Mouse (Mus musculus): Measurements from ENCODE around the gene Tenm2. TPM values are rescaled to one million over a fixed set of nuclear protein-coding genes. Genes with fewer than 3 reads are reported as not detected.
A peak's percentile ranks its signal among the peaks of the same experiment; 100 is the strongest.

Gene Tenm2
- polyA plus RNA-seq, 1 experiment from 2014 or later, result 0.95 TPM

DNA sequence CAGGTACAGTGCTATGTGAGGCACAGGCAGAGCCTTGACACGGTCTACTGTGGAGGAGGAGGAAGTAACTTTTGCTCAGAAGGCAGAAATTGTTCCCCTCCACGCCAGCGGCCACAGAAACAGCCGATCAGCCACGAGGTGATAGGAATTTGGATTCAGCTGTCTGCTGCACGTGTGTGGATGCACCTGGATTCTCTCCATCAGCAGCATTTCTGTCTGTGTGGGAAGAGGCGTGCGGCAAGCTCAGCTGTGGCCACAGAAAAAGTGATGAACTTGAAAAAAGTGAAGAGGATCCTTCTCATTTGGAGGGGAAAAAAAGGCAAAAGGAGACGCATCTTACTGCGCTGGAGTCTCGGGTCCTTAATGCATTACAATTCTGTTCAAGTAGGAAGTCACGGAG lies 1122.4 kb downstream of the Tenm2 start:
- Histone ChIP-seq H3K4me3 (ENCODE audit: low read length) (no peak overlapping the region), H3K27me3 (ENCODE audit: control insufficient read depth, insufficient read depth, low read length) (no peaks in the 10 kb centered on the region), H3K4me1 (ENCODE audit: control insufficient read depth, insufficient read depth, low read length) (0 out of 2 replicates have a peak, but pooled peaks cover 5% of the 10 kb centered on the region), H3K27ac (ENCODE audit: low read depth, low read length) (no peak overlapping the region), H3K9me3 (ENCODE audit: control insufficient read depth, low read length) (no peaks in the 10 kb centered on the region), H3K4me2 (replicated peaks; ENCODE audit: low read depth, low read length) (no peak overlapping the region), H3K9ac (ENCODE audit: low read depth, low read length) (no peak overlapping the region), H3K36me3 (ENCODE audit: control insufficient read depth, insufficient read depth, low read length) (no peaks in the 10 kb centered on the region)
- no peak for ATAC-seq (ENCODE audit: low FRiP score, low TSS enrichment)
- WGBS, result 78% methylated on average over 12 of the region's 12 CpGs

DNA sequence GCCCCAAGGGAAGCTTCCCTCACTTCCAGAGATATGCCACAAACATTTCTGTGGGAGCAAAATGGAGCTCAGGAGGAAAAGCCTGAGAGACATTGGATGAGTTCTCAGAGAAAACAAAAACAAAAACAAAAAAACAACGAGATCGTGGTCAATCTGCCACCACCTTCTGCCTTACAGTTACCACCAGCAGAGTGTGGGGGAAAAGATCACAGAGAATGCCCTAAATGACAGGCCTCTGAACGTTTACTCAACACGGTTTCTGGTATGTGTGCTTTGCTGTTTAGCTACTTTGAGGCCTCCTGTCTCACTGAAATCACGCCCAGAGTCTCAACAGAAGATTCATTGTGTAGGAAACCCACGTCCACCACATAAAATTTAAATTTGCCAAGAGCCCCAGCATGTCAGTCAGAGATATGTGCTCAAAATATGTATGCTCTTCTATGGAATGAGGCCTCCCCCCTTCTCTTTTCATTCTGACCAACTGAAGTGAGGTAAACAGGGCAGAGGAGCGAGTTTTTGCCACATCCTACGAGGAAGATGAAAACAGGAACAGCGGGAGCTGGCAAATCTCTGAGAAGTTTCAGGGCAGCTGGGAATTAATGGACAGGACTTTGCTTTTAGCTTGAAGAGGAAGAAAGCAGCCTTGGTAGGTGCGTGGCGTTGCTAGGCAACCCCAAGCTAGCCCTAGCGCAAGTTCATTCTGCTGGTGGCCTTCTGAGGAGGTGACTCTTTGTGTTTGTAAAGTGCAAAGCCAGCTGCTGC lies 1126.6 kb downstream of the Tenm2 start:
- no peak overlapping the region for H3K4me2 ChIP-seq (replicated peaks; ENCODE audit: low read depth, low read length)
- H3K27ac ChIP-seq (ENCODE audit: low read depth, low read length), result no peak overlapping the region
- no peak overlapping the region for H3K9ac ChIP-seq (ENCODE audit: low read depth, low read length)
- ATAC-seq (ENCODE audit: low FRiP score, low TSS enrichment), result no peak
- H3K4me3 ChIP-seq (ENCODE audit: low read length), result no peak overlapping the region
- H3K36me3 ChIP-seq (ENCODE audit: control insufficient read depth, insufficient read depth, low read length), result no peaks in the 10 kb centered on the region
- H3K27me3 ChIP-seq (ENCODE audit: control insufficient read depth, insufficient read depth, low read length), result no peaks in the 10 kb centered on the region
- 0 out of 2 replicates have a peak, but pooled peaks cover 5% of the 10 kb centered on the region for H3K4me1 ChIP-seq (ENCODE audit: control insufficient read depth, insufficient read depth, low read length)
- 35% methylated on average over 12 of the region's 12 CpGs for WGBS
- H3K9me3 ChIP-seq (ENCODE audit: control insufficient read depth, low read length), result no peaks in the 10 kb centered on the region

DNA sequence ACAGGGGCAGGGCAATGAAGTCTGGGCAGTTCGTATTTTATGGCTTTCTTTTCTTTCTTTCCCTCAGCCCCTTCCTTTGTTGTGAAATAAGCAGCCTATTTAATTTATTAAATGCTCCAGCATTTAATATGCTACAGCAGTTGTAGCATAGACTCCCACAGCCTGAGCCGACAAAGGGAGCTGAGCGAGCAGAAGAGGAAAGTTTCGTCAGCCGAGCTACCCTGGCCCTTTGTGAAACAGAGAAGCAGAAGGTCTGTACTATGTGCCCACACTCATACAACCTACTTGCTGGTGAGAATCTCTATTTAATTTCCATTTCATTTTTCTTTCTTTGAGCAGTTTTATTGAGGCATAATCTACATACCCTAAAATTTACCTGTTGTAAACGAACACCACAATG lies 1127.9 kb downstream of the Tenm2 start:
- Histone ChIP-seq H3K4me2 (replicated peaks; ENCODE audit: low read depth, low read length) (no peak overlapping the region), H3K27ac (ENCODE audit: low read depth, low read length) (no peak overlapping the region), H3K9ac (ENCODE audit: low read depth, low read length) (no peak overlapping the region), H3K27me3 (ENCODE audit: control insufficient read depth, insufficient read depth, low read length) (no peaks in the 10 kb centered on the region), H3K4me3 (ENCODE audit: low read length) (no peak overlapping the region), H3K4me1 (ENCODE audit: control insufficient read depth, insufficient read depth, low read length) (0 out of 2 replicates have a peak, but pooled peaks cover 5% of the 10 kb centered on the region), H3K9me3 (ENCODE audit: control insufficient read depth, low read length) (no peaks in the 10 kb centered on the region), H3K36me3 (ENCODE audit: control insufficient read depth, insufficient read depth, low read length) (no peaks in the 10 kb centered on the region)
- 59% methylated on average over 6 of the region's 6 CpGs for WGBS
- ATAC-seq (ENCODE audit: low FRiP score, low TSS enrichment), result no peak

DNA sequence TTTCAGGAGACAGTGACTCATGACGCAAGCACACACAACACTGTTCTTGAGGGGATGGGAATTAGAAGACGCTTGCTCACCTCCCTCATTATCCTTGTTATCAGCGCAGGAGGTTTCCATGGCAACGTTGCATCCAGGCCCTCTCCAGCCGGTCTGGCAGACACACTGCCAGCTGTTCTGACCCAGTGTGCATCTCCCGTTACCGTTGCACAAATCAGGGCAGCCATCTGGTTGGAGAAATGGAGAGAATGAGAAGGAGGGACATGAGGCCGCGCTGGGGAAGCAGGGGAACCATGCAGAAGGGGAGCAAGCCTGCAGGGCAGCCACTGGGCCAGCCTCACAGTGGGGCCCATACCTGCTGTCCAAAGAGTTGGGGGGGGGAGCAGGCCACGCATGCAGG lies 1129.1 kb downstream of the Tenm2 start:
- no peaks in the 10 kb centered on the region for H3K27me3 ChIP-seq (ENCODE audit: control insufficient read depth, insufficient read depth, low read length)
- H3K36me3 ChIP-seq (ENCODE audit: control insufficient read depth, insufficient read depth, low read length), result no peaks in the 10 kb centered on the region
- H3K9me3 ChIP-seq (ENCODE audit: control insufficient read depth, low read length), result no peaks in the 10 kb centered on the region
- ATAC-seq (ENCODE audit: low FRiP score, low TSS enrichment), result peak; percentile 55; the same call in 1 of the 2 replicates
- H3K27ac ChIP-seq (ENCODE audit: low read depth, low read length), result no peak overlapping the region
- 0 out of 2 replicates have a peak, but pooled peaks cover 5% of the 10 kb centered on the region for H3K4me1 ChIP-seq (ENCODE audit: control insufficient read depth, insufficient read depth, low read length)
- H3K9ac ChIP-seq (ENCODE audit: low read depth, low read length), result no peak overlapping the region
- H3K4me2 ChIP-seq (replicated peaks; ENCODE audit: low read depth, low read length), result no peak overlapping the region
- 47% methylated on average over 10 of the region's 10 CpGs for WGBS
- H3K4me3 ChIP-seq (ENCODE audit: low read length), result no peak overlapping the region

DNA sequence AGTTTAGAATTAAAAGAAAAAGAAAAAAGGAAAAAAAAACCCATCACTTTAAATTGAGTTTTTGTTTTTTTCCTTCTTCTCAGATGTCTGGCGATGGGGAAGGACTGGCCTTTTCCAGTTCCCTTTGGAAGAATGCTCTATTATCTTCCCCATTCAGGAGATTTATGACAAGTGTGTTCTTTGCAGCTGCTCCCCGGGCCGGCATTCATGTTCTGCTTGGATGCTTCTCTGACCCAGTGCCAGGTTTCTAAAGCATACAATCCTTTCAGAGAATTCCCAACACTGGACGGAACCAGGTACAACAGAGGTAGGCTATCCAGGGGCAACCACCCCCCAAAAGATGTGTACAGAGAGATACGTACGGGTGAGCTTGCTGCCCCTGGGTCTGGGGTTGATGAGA lies 1132.2 kb downstream of the Tenm2 start:
- 0 out of 2 replicates have a peak, but pooled peaks cover under 1% of the 10 kb centered on the region for H3K4me1 ChIP-seq (ENCODE audit: control insufficient read depth, insufficient read depth, low read length)
- no peak overlapping the region for H3K9ac ChIP-seq (ENCODE audit: low read depth, low read length)
- ATAC-seq (ENCODE audit: low FRiP score, low TSS enrichment), result no peak
- no peak overlapping the region for H3K4me3 ChIP-seq (ENCODE audit: low read length)
- no peaks in the 10 kb centered on the region for H3K36me3 ChIP-seq (ENCODE audit: control insufficient read depth, insufficient read depth, low read length)
- H3K27ac ChIP-seq (ENCODE audit: low read depth, low read length), result no peak overlapping the region
- 21% methylated on average over 6 of the region's 6 CpGs for WGBS
- no peaks in the 10 kb centered on the region for H3K9me3 ChIP-seq (ENCODE audit: control insufficient read depth, low read length)
- H3K27me3 ChIP-seq (ENCODE audit: control insufficient read depth, insufficient read depth, low read length), result no peaks in the 10 kb centered on the region
- no peak overlapping the region for H3K4me2 ChIP-seq (replicated peaks; ENCODE audit: low read depth, low read length)

DNA sequence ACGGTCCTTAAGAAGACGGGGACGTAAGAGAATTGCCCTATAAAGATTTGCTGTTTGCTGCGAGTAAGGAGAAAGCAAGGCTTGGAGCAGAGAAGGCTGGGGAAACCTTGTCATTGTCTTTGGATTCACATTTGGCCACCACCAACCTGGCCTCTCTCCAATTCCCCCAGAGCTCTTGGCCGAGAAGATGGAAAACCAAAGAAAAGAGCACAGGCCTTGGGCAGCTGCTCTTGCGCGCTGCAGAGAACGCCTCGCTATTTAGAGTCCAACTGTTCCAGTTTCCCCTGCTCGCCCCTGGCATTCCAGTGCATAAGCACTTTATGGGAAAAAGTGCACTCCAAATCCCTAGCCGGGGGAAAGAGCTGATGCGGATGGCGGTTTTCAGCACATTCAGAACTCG lies 1139.5 kb downstream of the Tenm2 start:
- H3K27me3 ChIP-seq (ENCODE audit: control insufficient read depth, insufficient read depth, low read length), result no peaks in the 10 kb centered on the region
- WGBS, result 78% methylated on average over 14 of the region's 14 CpGs
- no peak for ATAC-seq (ENCODE audit: low FRiP score, low TSS enrichment)
- no peaks in the 10 kb centered on the region for H3K9me3 ChIP-seq (ENCODE audit: control insufficient read depth, low read length)
- H3K36me3 ChIP-seq (ENCODE audit: control insufficient read depth, insufficient read depth, low read length), result no peaks in the 10 kb centered on the region
- no peak overlapping the region for H3K27ac ChIP-seq (ENCODE audit: low read depth, low read length)
- H3K4me1 ChIP-seq (ENCODE audit: control insufficient read depth, insufficient read depth, low read length), result no peaks in the 10 kb centered on the region
- H3K4me3 ChIP-seq (ENCODE audit: low read length), result no peak overlapping the region
- H3K9ac ChIP-seq (ENCODE audit: low read depth, low read length), result no peak overlapping the region
- H3K4me2 ChIP-seq (replicated peaks; ENCODE audit: low read depth, low read length), result no peak overlapping the region

DNA sequence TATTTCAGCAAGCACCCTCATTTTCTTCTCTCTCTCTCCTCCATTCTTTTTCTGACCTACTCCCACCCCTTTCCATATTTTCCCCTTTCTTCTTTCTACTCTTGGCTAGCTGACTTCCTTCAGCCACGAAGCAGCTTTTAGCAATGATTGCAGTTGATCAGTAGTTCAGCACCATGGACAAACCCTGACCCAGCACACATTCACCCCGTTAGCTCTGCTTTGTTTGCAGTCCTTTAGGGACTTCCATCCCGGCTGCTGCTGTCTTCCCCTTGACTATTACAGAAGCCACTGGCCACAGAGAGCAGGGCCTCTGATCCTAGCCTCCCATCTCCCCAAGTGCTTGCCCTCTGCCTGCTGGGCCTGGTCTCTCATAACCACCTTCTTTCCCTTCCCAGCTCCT lies 1145.6 kb downstream of the Tenm2 start:
- 3% methylated on average over 3 of the region's 3 CpGs for WGBS
- no peaks in the 10 kb centered on the region for H3K36me3 ChIP-seq (ENCODE audit: control insufficient read depth, insufficient read depth, low read length)
- no peak overlapping the region for H3K9ac ChIP-seq (ENCODE audit: low read depth, low read length)
- no peak overlapping the region for H3K27ac ChIP-seq (ENCODE audit: low read depth, low read length)
- H3K4me2 ChIP-seq (replicated peaks; ENCODE audit: low read depth, low read length), result no peak overlapping the region
- H3K9me3 ChIP-seq (ENCODE audit: control insufficient read depth, low read length), result no peaks in the 10 kb centered on the region
- no peak for ATAC-seq (ENCODE audit: low FRiP score, low TSS enrichment)
- H3K27me3 ChIP-seq (ENCODE audit: control insufficient read depth, insufficient read depth, low read length), result no peaks in the 10 kb centered on the region
- no peak overlapping the region for H3K4me3 ChIP-seq (ENCODE audit: low read length)
- no peaks in the 10 kb centered on the region for H3K4me1 ChIP-seq (ENCODE audit: control insufficient read depth, insufficient read depth, low read length)

DNA sequence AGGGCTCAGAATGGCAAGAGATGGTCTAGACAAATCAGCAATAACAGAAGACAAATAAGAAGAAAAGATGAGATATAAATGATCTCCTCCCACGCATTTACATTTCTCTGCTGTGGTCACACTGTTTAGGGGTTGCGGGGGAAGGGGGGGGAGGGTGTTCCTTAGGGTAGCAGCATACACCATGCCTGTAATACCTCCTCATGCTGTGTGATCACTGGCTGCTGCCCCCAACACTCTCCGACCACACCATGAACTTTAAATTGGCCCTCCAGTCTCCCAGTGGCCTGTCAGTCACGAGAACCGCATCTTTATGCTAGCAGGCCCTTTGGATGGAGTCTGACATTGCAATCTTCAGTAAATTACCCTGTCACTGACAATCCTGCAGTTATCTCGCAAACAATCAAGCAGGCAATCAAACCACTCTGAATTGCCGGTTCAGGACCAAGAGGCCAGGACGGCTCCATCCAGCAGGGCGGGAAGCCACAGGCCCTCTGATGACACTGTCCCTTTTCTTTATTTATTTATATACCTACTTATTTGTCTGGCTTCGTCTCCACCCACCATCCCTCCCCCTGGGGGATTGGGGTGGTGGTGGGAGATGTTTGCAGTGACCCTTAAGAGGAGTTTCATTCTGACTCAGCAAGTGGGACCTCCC lies 1154.2 kb downstream of the Tenm2 start:
- no peak overlapping the region for H3K27ac ChIP-seq (ENCODE audit: low read depth, low read length)
- no peaks in the 10 kb centered on the region for H3K4me1 ChIP-seq (ENCODE audit: control insufficient read depth, insufficient read depth, low read length)
- H3K9me3 ChIP-seq (ENCODE audit: control insufficient read depth, low read length), result no peaks in the 10 kb centered on the region
- ATAC-seq (ENCODE audit: low FRiP score, low TSS enrichment), result no peak
- H3K4me3 ChIP-seq (ENCODE audit: low read length), result no peak overlapping the region
- no peak overlapping the region for H3K9ac ChIP-seq (ENCODE audit: low read depth, low read length)
- H3K4me2 ChIP-seq (replicated peaks; ENCODE audit: low read depth, low read length), result no peak overlapping the region
- H3K36me3 ChIP-seq (ENCODE audit: control insufficient read depth, insufficient read depth, low read length), result no peaks in the 10 kb centered on the region
- 0 out of 2 replicates have a peak, but pooled peaks cover 4% of the 10 kb centered on the region for H3K27me3 ChIP-seq (ENCODE audit: control insufficient read depth, insufficient read depth, low read length)
- WGBS, result 31% methylated on average over 10 of the region's 10 CpGs

DNA sequence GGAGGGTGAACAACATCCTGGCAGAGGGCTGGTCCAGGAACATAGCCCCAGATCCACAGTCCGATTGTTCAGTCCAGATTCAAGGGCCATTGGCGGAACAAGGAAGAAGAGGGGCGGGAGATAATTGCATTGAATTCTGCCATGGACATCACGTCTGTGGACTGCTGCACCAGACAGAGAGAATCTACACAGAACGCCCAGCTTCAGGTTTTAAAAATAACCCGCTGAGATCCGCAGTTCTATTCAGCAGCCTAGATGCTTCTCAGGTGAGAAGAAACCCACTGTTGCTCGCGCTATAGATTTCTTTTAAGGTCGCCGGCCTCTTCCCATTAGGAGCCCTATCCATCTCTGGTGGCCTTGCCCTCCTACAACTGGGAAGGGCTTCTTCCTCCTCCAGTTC lies 1155.0 kb downstream of the Tenm2 start:
- WGBS, result 77% methylated on average over 11 of the region's 11 CpGs
- Histone ChIP-seq H3K4me2 (replicated peaks; ENCODE audit: low read depth, low read length) (no peak overlapping the region), H3K9ac (ENCODE audit: low read depth, low read length) (no peak overlapping the region), H3K36me3 (ENCODE audit: control insufficient read depth, insufficient read depth, low read length) (no peaks in the 10 kb centered on the region), H3K4me1 (ENCODE audit: control insufficient read depth, insufficient read depth, low read length) (no peaks in the 10 kb centered on the region), H3K4me3 (ENCODE audit: low read length) (no peak overlapping the region), H3K9me3 (ENCODE audit: control insufficient read depth, low read length) (no peaks in the 10 kb centered on the region), H3K27me3 (ENCODE audit: control insufficient read depth, insufficient read depth, low read length) (0 out of 2 replicates have a peak, but pooled peaks cover 4% of the 10 kb centered on the region), H3K27ac (ENCODE audit: low read depth, low read length) (no peak overlapping the region)
- no peak for ATAC-seq (ENCODE audit: low FRiP score, low TSS enrichment)
